Mouse (Mus musculus): ENCODE data around the gene Nup107.

DNA sequence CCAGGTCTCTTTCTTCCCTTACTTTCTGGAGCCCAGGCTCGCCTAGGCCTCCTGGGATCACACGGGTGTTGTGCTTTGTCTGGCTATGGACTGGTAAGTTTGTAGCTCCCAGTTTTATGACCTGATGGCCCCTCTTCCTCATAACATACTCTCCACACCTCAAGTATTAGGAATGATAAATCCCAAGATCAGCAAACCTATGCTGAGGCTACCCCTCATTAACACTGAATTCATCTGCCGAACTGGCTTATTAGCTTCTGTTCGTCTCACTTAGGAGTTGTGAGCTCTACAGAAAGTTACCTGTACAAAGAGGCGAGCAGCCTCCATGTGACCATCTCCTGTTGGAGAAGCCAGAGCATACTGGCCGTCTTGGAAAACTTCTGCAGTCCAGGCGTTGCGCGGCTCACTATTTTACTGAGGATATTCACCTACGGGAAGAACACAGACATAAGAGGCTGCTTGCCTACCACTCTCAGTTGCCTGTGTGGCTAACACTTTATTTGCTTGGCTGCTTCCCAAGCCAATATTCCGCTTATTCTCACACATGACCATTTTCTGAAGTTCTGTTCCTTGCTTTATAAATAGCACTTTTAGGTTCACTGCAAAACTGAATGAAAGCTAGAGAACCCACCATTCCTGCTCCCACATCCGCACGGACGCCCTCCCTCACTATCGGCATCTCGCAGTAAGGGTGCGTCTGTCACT, 11.3 kb downstream of the Nup107 start:
- TF ChIP-seq CTCF (IDR thresholded peaks at IDR 0.05; ENCODE audit: low read depth, low read length) (no peak), POLR2A (IDR thresholded peaks at IDR 0.05; ENCODE audit: insufficient read depth, low read length) (no peak)
